Mouse (Mus musculus) ovary, postnatal 14 days (tissue): ENCODE results near the gene Obox2.
"Not testable (repeated sequence)": the region's sequence is repeated elsewhere in the genome, so short reads cannot be mapped to it uniquely, and the experiment has no call there.

Experiments used
- DNase-seq: peaks from one replicate; pipeline ENCODE4 v3.0.0; 2022; ENCODE audit warnings: low spot score

The Obox2 gene

DNA sequence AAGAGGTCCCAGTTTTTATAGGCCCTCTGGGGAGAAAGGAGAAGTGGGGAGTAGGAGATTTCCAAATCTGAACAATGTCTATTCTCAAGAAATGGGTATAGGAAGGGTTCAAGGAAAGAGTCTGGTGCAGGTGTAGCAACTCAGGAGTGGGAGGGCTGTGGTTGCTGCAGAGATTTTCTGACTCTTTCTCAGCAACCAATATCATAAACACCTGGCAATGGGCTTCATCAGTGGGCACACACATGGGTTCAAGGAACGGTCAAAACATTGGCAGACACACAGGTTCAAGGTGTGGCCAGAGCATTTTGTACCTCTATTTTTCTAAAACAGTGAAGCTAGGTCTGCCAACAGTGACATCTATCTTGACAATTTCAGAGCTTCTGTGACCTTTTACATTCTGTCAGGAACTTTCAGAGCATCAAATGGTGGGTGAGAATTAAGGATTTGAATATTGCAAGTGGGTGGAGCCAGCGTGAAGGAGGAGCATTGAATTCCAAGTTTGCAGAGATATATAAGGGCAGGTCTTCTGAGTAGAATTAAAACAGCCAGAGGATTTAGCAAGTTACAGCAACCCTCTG, at the start of gene Obox2, which contains the start of gene Obox1:
Gene Obox2, plus strand, starts transcription at position 301 of the 578 bp plus-strand sequence.
Gene Obox1, plus strand, starts transcription at position 528 of the 578 bp plus-strand sequence.
- not testable (repeated sequence) for DNase-seq

DNA sequence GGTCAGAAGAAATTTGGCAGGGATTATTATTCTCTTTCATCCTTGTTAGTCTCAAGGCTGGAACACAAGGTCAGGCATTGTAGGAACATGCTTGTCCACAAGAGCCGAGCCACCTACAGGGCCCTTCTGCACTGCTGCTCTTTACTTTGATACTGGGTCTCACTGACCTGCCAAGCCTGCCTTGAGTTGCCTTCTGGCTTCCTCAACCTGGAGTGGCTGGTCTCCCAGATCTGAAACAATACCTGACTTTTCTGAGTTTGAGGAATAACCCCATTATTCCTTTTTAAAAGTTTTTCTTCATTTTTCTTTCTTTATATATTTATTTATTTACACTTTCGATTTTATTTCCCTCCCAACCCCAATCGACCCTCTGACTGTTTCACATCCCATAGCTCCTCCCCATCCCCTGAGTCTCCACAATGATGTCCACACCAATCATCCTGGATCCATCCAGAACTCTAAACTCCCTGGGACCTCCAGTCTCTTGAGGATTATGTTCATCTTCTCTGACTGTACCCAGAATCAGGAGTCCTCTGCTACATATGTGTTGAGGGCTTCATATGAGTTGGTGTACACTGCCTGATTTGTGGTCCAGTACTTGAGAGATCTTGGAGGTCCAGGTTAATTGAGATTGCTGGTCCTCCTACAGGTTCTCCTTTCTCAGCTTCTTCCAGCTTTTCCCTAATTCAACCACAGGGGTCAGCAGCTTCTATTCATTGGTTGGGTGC, 10.8 kb downstream of the Obox2 start:
- peak; percentile 0 for DNase-seq

DNA sequence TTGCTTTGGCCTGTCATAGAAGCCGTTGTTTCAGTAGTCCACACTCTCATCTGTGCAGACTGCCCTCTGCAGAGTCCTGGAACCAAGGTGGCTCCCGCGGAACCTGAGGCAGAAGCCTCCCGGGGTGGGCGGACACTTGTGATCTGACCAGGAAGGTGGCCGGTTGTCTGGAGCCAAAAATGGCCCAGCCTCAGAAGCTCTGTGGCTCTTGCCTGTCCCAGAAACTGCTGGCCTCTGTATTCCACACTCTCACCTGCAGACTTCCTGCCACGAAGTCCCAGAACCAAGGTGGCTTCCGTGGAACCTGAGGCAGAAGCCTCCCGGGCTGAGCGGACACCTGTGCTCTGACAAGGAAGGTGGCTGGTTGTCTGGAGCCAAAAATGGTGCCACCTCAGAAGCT, 18.3 kb downstream of the Obox2 start:
- not testable (repeated sequence) for DNase-seq

DNA sequence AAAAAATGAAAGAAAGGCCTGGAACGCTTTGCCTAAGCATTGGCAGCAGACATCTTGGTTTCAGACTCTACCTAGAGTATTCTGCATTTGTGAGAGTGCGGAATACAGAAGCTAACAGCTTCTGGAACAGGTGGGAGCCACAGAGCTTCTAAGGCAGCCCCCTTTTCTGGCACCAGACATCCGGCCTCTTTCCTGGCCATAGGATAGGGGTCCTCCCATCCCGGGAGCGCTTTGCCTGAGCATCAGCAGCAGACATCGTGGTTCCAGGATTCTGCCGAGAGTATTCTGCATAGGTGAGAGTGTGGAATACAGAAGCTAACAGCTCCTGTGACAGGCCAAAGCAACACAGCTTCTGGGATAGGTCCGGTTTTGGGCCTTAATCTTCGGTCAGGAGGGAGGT, 29.5 kb downstream of the Obox2 start:
- DNase-seq: not testable (repeated sequence)

DNA sequence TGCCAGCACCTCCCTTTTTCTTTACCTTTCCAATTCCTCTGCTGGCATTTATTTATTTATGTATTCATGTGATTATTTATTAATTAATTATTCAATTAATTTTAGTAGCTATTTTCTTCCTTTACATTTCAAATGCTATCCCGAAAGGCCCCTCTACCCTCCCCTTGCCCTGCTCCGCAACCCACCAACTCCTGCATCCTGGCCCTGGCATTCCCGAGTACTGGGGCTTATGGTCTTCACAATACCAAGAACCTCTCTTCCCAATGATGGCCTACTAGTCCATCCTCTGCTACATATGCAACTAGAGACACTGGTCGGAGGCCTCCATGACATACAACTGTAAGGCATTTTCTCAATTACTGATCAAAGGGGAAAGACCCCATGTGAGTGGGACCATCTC, 37.0 kb downstream of the Obox2 start:
- not testable (repeated sequence) for DNase-seq
